Mouse (Mus musculus) heart, embryonic 12.5 days (tissue): ENCODE measurements around the gene Ppt2. TPM values are rescaled to one million over a fixed set of nuclear protein-coding genes. Genes with fewer than 3 reads are reported as not detected.
A peak's percentile ranks its signal among the peaks of the same experiment; 100 is the strongest.

ENCODE experiments used
- ATAC-seq: fragments of 200-750 bp; cut with Nextera tagmentation; 2 replicates; pipeline ENCODE4 v1.8.0; 2017; ENCODE audit warnings: moderate TSS enrichment, moderate library complexity; ENCODE audit not compliant: insufficient number of reproducible peaks, low FRiP score
- H3K27ac ChIP-seq: fragments of 300-500 bp; sonication (generic); 2 replicates; pipeline ENCODE4 v1.5.1; 2016; ENCODE audit warnings: mild to moderate bottlenecking, moderate library complexity; ENCODE audit not compliant: poor library complexity, severe bottlenecking
- H3K27me3 ChIP-seq: fragments of 300-500 bp; sonication (generic); replicated peaks from 2 replicates; pipeline ENCODE4 v1.6.1; 2016; ENCODE audit warnings: mild to moderate bottlenecking, moderate library complexity
- H3K36me3 ChIP-seq: fragments of 300-500 bp; sonication (generic); 2 replicates; pipeline ENCODE4 v1.6.1; 2016; ENCODE audit warnings: mild to moderate bottlenecking, moderate library complexity
- H3K4me1 ChIP-seq: fragments of 300-500 bp; sonication (generic); replicated peaks from 2 replicates; pipeline ENCODE4 v1.6.1; 2016; ENCODE audit warnings: mild to moderate bottlenecking
- H3K4me2 ChIP-seq: fragments of 300-500 bp; sonication (generic); 2 replicates; pipeline ENCODE4 v1.6.1; 2016; ENCODE audit warnings: mild to moderate bottlenecking, moderate library complexity
- H3K4me3 ChIP-seq: fragments of 300-500 bp; sonication (generic); 2 replicates; pipeline ENCODE4 v1.5.1; 2016; ENCODE audit warnings: mild to moderate bottlenecking
- H3K9ac ChIP-seq: fragments of 300-500 bp; sonication (generic); 2 replicates; pipeline ENCODE4 v1.6.1; 2016; ENCODE audit warnings: mild to moderate bottlenecking, moderate library complexity
- H3K9me3 ChIP-seq: fragments of 300-500 bp; sonication (generic); replicated peaks from 2 replicates; pipeline ENCODE4 v1.6.1; 2016; ENCODE audit warnings: mild to moderate bottlenecking, moderate library complexity
- WGBS: fragments of 180-500 bp; shearing (Covaris S2); methylation state at CpG from one replicate; pipeline ENCODE4 v1.1.7; 2016; 5-methylcytosine and 5-hydroxymethylcytosine counted together
- polyA plus RNA-seq: library from polyadenylated mRNA; unstranded; fragments of >200 nt; fragmentation: Nextera tagmentation; extraction: Ambion mirVana; gene quantifications from 2 replicates; pipeline ENCODE4 v1.2.1, GENCODE M21; 2016

Ppt2 gene
- polyA plus RNA-seq, 1 experiment from 2014 or later, result 28.9 TPM

DNA sequence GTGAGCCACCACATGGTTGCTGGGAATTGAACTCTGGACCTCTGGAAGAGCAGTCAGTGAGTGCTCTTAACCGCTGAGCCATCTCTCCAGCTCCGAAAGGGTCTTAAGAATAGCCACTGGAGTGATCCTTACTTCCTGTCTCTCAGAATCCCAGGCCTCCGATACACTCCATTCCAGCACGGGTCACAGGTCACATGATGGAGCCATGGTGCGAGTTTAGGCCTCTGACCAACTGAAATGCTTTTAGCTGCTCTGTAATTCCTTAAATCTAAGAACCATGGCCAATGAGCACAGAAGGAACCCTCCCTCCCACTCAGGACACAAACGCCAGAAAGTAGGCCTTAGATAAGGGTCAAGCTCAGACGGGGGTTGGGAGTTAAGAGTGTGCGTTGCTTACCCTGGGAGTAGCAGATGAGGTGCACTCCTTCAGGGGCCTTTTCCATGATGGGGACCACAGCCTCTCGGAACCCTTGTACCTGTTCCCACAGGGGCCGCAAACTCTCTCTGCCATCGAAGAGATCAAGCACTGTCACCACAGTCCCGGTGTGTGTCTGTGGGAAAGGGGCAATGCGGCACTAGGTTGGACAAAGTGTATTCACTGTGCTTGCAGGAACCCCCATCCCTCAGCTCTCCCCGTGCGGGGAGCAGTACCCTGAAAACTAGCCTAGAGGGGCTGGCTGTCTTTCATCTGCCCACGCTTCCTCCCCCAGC lies 2.1 kb downstream of the Ppt2 start:
- Histone ChIP-seq H3K4me2 (peak overlapping the region; percentile 95), H3K9ac (peak overlapping the region; percentile 86), H3K36me3 (peaks cover 36% of the 10 kb centered on the region), H3K4me1 (peaks cover 41% of the 10 kb centered on the region), H3K4me3 (peak overlapping the region; percentile 88), H3K9me3 (no peaks in the 10 kb centered on the region), H3K27me3 (peaks cover 26% of the 10 kb centered on the region), H3K27ac (no peak overlapping the region)
- ATAC-seq, result no peak
- 47% methylated on average over 16 of the region's 16 CpGs for WGBS

DNA sequence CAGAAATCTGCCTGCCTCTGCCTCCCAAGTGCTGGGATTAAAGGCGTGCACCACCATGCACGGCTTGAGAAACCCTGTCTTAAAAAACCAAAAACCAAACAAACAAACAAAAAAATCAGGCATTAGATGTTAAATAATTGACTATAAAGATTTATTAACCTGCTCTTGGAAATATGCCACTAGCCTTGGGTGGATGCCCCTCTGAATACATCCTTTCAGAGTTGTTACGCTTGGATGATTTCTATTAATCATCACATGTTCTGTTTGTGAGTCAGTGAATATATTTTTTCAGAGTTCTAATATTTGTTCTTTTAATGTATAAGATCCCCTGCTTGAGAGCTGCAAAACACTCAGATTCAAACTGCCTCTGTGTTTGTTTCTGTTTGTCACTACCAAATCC lies 3.3 kb downstream of the Ppt2 start:
- Histone ChIP-seq H3K4me1 (peaks cover 33% of the 10 kb centered on the region), H3K4me2 (no peak overlapping the region), H3K9ac (no peak overlapping the region), H3K9me3 (no peaks in the 10 kb centered on the region), H3K36me3 (peaks cover 41% of the 10 kb centered on the region), H3K4me3 (no peak overlapping the region), H3K27ac (no peak overlapping the region), H3K27me3 (peaks cover 13% of the 10 kb centered on the region)
- ATAC-seq, result no peak
- WGBS, result 99% methylated on average over 3 of the region's 3 CpGs

DNA sequence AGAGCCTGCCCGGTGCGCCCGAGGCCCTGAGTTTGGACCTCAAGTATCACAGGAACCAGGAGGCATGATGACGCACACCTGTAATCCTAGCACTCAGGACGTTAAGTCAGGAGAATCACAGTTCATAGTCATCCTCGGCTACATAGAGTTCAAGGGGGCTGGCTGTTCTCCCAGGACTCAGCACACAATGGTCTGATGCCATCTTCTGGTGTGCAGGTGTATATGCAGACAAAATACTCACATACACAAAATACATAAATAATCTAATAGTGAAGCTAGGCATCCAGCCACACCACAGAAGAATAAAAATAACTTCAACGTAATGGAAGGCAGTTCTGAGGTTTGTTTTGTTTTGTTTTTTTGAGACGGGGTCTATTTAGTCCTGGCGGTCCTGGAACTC lies 5.1 kb downstream of the Ppt2 start:
- no peak for ATAC-seq
- Histone ChIP-seq H3K9ac (no peak overlapping the region), H3K27me3 (no peaks in the 10 kb centered on the region), H3K36me3 (peaks cover 49% of the 10 kb centered on the region), H3K27ac (no peak overlapping the region), H3K9me3 (no peaks in the 10 kb centered on the region), H3K4me1 (peaks cover 18% of the 10 kb centered on the region), H3K4me2 (no peak overlapping the region), H3K4me3 (no peak overlapping the region)
- WGBS, result 86% methylated on average over 9 of the region's 9 CpGs

GRCm38 (mm10) chr17:34621006-34621405 lies 7.3 kb downstream of the Ppt2 start:
- Histone ChIP-seq H3K36me3 (peaks cover 64% of the 10 kb centered on the region), H3K4me1 (peaks cover 6% of the 10 kb centered on the region), H3K4me3 (no peak overlapping the region), H3K27ac (no peak overlapping the region), H3K27me3 (no peaks in the 10 kb centered on the region), H3K4me2 (no peak overlapping the region), H3K9me3 (no peaks in the 10 kb centered on the region), H3K9ac (no peak overlapping the region)
- ATAC-seq, result no peak
- WGBS, result 88% methylated on average over 8 of the region's 8 CpGs

DNA sequence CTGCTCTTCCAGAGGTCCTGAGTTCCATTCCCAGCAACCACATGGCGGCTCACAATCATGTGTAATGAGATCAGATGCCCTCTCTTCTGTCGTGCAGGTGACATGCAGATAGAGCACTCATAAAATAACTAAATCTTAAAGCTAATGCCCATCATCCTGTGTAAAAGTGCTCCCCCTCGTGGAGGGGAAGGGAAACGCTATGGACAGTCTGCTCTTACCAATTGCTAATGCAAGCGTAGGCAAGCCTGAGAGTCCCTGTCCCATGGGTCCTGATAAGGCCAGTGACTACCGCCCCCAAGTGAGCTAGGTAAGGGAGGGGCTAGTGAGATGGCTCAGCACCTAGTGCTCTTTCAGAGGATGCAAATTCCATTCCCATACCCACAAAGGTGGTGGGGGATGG lies 9.3 kb downstream of the Ppt2 start:
- no peaks in the 10 kb centered on the region for H3K27me3 ChIP-seq
- WGBS, result 17% methylated on average over 6 of the region's 6 CpGs
- H3K9ac ChIP-seq, result no peak overlapping the region
- H3K36me3 ChIP-seq, result peaks cover 72% of the 10 kb centered on the region
- H3K4me3 ChIP-seq, result no peak overlapping the region
- ATAC-seq, result no peak; the same call in 1 of the 2 replicates
- no peaks in the 10 kb centered on the region for H3K4me1 ChIP-seq
- H3K9me3 ChIP-seq, result no peaks in the 10 kb centered on the region
- no peak overlapping the region for H3K4me2 ChIP-seq
- H3K27ac ChIP-seq, result no peak overlapping the region

DNA sequence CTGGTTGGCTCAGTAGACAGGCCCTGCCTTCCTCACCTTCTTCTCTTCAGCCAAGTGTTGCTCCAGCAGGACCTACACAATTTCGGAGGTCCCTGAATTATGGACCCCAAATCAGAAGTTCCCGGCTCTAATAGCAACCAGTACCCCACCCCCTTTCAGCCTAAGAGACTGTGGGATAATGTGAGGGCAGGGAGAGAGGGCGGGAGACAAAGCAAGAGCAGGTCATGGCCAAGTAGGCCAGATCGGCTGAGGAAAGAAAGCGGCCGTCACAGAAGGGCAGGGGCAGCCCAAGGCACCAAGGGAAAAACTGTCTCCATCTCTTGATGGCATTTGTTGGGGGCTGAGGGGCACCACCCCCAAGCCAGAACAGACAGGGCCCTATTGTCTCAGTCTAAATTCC lies 12.4 kb downstream of the Ppt2 start, which contains the start of gene Egfl8:
TSS of gene Egfl8 (minus strand) at position 101 of the 400 bp plus-strand sequence.
- H3K4me2 ChIP-seq, result no peak within 1 kb of the TSS
- H3K4me3 ChIP-seq, result no peak within 1 kb of the TSS
- H3K4me1 ChIP-seq, result no peaks in the 10 kb centered on the region
- no peak for ATAC-seq
- peaks cover 73% of the 10 kb centered on the region for H3K36me3 ChIP-seq
- H3K27ac ChIP-seq, result 0 out of 2 replicates have a peak within 1 kb of the TSS, but pooled peaks have one; percentile 18
- WGBS, result 71% methylated on average over 6 of the region's 6 CpGs
- H3K9ac ChIP-seq, result no peak within 1 kb of the TSS
- H3K9me3 ChIP-seq, result no peaks in the 10 kb centered on the region
- H3K27me3 ChIP-seq, result no peaks in the 10 kb centered on the region

DNA sequence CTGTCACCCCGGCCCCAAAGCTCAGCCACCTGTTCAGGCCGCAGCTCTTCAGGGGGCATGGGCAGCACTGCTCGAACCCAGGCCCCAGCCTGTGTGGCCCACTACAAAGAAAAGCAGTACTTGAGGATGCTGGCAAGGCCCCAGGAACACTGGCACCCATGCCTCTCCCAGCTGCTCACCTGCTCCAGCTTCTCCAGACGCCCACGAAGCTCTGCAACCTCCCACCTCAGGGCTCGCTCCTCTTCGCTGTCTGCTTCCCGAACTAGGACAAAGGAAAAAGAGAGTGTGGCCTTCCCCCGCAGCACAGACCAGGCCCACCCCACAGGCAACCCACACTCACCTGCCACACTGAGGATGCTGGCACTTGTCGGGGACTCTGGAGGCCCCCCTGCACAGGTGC lies 14.5 kb downstream of the Ppt2 start:
- H3K9me3 ChIP-seq, result no peaks in the 10 kb centered on the region
- peaks cover 4% of the 10 kb centered on the region for H3K4me1 ChIP-seq
- H3K36me3 ChIP-seq, result peaks cover 70% of the 10 kb centered on the region
- no peak for ATAC-seq
- H3K27me3 ChIP-seq, result no peaks in the 10 kb centered on the region
- H3K27ac ChIP-seq, result no peak overlapping the region
- no peak overlapping the region for H3K4me3 ChIP-seq
- H3K9ac ChIP-seq, result no peak overlapping the region
- H3K4me2 ChIP-seq, result no peak overlapping the region
- 85% methylated on average over 10 of the region's 10 CpGs for WGBS

DNA sequence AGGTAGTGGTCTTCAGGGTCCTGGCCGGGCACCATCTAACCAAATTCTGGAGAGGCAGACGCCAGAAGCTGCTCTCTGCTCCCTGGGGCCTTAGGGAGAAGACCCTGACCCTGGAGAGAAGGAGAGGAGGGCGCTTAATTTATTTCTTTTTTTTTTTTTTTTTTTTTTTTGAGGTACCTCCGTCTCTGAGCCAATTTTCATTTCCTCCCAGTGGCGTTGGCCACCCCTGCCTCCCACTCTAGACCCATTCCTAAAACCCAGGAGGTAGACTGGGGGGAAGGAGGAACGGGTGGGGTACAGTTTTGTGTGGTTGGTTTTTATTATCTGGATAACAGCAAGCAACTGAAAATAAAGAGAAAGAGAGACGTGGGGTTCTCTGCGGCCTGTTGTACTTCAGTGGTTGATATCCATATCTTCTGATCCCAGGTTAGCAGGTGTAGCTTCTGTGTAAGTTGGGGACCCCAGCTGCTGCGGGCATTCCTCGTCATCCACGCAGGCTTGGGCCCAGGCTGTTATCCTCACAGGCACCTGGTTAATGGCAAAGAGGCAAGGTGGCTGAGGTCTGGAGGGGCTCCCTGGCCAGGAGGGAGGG lies 15.2 kb downstream of the Ppt2 start:
- H3K4me1 ChIP-seq, result peaks cover 10% of the 10 kb centered on the region
- ATAC-seq, result no peak
- no peak overlapping the region for H3K4me3 ChIP-seq
- no peaks in the 10 kb centered on the region for H3K9me3 ChIP-seq
- 83% methylated on average over 11 of the region's 11 CpGs for WGBS
- no peak overlapping the region for H3K4me2 ChIP-seq
- no peaks in the 10 kb centered on the region for H3K27me3 ChIP-seq
- H3K9ac ChIP-seq, result no peak overlapping the region
- H3K36me3 ChIP-seq, result peaks cover 71% of the 10 kb centered on the region
- no peak overlapping the region for H3K27ac ChIP-seq

DNA sequence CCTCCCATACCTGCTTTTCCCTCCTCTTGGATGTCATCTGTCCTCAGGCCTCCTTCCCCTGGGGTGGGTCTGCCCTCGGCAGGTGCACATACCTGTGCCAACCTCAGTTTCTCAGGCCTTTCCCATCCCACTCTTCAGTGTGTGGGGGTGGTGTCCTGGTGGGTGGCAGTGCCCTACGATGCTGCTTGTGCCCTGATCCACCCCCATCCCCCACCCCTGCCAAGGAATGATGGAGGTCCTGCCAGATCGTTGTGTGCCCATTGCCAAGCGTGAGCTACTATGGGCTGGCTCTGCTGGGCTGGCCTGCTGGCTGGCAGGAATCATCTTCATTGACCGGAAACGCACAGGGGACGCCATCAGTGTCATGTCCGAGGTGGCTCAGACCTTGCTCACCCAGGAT lies 17.3 kb downstream of the Ppt2 start:
- no peak overlapping the region for H3K9ac ChIP-seq

DNA sequence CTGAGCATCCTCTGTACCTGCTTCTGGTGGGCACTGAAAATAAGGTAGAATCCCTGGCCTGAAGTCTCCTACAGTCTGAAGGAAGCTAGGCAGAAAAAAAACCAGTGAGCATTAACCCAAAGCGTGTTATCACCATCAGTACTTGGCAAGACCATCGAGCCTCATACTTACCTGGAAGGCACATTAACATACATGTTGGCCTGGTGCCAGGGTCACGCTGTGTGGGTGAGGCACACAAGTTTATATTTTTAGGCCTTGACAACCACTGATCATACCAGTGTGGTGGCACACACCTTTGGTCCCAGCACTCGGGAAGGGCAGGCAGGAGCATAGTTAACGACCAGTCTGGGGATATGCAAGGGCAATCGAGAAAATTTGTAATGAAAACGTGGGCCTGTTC lies 20.3 kb downstream of the Ppt2 start:
- 0 out of 2 replicates have a peak overlapping the region, but pooled peaks have one; percentile 42 for H3K9ac ChIP-seq
- ATAC-seq, result no peak

More for the DNA sequence above, 17.3 kb downstream of the Ppt2 start:
- Histone ChIP-seq H3K4me1 (peaks cover 29% of the 10 kb centered on the region), H3K27ac (no peak overlapping the region), H3K4me3 (no peak overlapping the region), H3K36me3 (peaks cover 63% of the 10 kb centered on the region), H3K9me3 (no peaks in the 10 kb centered on the region), H3K27me3 (no peaks in the 10 kb centered on the region), H3K4me2 (no peak overlapping the region)
- 91% methylated on average over 8 of the region's 8 CpGs for WGBS
- no peak for ATAC-seq

DNA sequence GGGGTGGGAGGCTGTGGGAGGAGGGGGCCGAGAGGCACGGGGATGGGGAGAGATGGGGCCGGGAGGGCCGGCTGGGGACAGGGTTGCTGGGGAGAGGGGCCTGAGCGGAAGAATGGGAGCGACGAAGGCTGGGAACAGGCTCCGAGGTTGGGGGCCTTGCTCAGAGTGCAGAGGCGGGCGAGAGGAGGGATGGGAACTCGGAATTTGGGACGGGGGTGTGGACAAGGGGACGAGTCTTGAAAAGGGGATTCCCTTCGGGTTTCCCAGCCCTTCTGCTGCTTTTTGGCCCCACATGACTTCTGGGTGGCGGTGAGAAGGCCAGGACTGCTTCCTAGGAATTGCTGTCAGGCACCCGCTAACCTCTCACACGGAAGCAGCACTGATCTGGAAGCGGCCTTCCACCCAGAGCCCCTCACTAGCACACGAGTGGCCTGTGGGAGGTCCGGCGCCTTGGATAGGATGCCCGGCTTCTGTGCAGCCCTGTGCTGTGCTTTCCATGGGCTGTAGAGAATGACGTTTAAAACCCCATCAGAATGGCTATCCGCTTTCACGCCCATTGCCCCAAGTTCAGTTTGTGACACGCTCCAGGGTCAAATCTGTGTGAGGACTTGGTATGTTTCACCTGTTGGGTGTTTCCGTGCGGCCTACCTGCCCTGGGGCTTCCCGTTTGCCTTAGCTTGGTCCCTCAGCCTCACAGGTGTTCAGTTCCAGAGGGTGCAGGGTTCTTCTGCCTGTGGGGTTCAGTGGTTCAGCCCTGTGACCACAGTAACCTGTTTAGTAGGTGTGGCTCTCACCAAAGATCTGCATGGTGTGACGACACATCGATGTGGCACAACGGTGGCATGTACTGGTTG lies 21.9 kb downstream of the Ppt2 start:
- Histone ChIP-seq H3K9ac (peak overlapping the region; percentile 87), H3K36me3 (peaks cover 28% of the 10 kb centered on the region), H3K27me3 (no peaks in the 10 kb centered on the region), H3K4me1 (peaks cover 49% of the 10 kb centered on the region), H3K27ac (peak overlapping the region; percentile 90), H3K4me3 (peak overlapping the region; percentile 69), H3K9me3 (no peaks in the 10 kb centered on the region), H3K4me2 (peak overlapping the region; percentile 92)
- no peak for ATAC-seq
- WGBS, result 15% methylated on average over 32 of the region's 32 CpGs

More for the DNA sequence above, 20.3 kb downstream of the Ppt2 start:
- Histone ChIP-seq H3K4me2 (no peak overlapping the region), H3K9me3 (no peaks in the 10 kb centered on the region), H3K36me3 (peaks cover 38% of the 10 kb centered on the region), H3K4me3 (no peak overlapping the region), H3K4me1 (peaks cover 38% of the 10 kb centered on the region), H3K27ac (no peak overlapping the region), H3K27me3 (no peaks in the 10 kb centered on the region)
- WGBS, result 84% methylated on average over 7 of the region's 7 CpGs
